In genomic region chr14:57526050-57526623, GRCm38 (mm10) we compare ENCODE assay signal across 8 mouse cellular contexts. TPM values are rescaled to one million over a fixed set of nuclear protein-coding genes. Genes with fewer than 3 reads are reported as not detected.
DNase-seq lines count a peak whose midpoint lies in the region; ATAC-seq and TF ChIP-seq lines count a peak whose summit lies in the region.

No protein-coding gene starts in this region.

- no peak for DNase-seq in cerebellum, postnatal 36 days
- no peak for DNase-seq in CH12.LX (ENCODE audit: extremely low read depth)
- DNase-seq in forebrain, embryonic 14.5 days (ENCODE audit: low spot score) = no peak
- no peak for DNase-seq in liver, embryonic 14.5 days (ENCODE audit: low read depth in 3 of 3, low spot score in 3 of 3)
- no peak for DNase-seq in spleen, postnatal 4 days (ENCODE audit: low spot score in 2 of 2)
- DNase-seq in spleen, postnatal 10 days (ENCODE audit: low spot score in 2 of 2) = no peak
- DNase-seq in Muller cell, postnatal 12 days (ENCODE audit: inconsistent ontology term) = no peak

- TF ChIP-seq CTCF in CH12.LX (conservative IDR thresholded peaks at IDR 0.05 in 1 of 2, IDR thresholded peaks at IDR 0.05 in 1 of 2; ENCODE audit: low read depth in 2 of 2, low read length in 2 of 2) = no peak
- TF ChIP-seq CTCF in liver, embryonic 14.5 days (IDR thresholded peaks at IDR 0.05; ENCODE audit: low read depth) = no peak

- dilution Hi-C loops in CH12.LX (cut with MboI; ENCODE audit: extremely low pct_ligation_motif_present, extremely low pct_unique_long_range_greater_than_20kb, low sequenced_read_pairs) = no loop called here

- 50% methylated on average over 10 of the region's 10 CpGs for WGBS in forebrain, embryonic 14.5 days
- WGBS in liver, embryonic 14.5 days (ENCODE audit: insufficient replicate concordance) = 31% methylated on average over 10 of the region's 10 CpGs

- peaks cover 31% of the 10 kb centered on the region for H3K27me3 ChIP-seq in CH12.LX (replicated peaks)
- peaks cover 2% of the 10 kb centered on the region; the same call in 1 of the 2 replicates for H3K27me3 ChIP-seq in forebrain, embryonic 14.5 days (replicated peaks; ENCODE audit: control insufficient read depth, insufficient read depth, low read length)
- peaks cover 41% of the 10 kb centered on the region for H3K27me3 ChIP-seq in liver, embryonic 14.5 days (ENCODE audit: control insufficient read depth, insufficient read depth, low read length)

- H3K79me2 ChIP-seq in CH12.LX (replicated peaks; ENCODE audit: control insufficient read depth, extremely low read depth, insufficient read depth, poor library complexity, severe bottlenecking) = no peaks in the 10 kb centered on the region

- H3K4me2 ChIP-seq in CH12.LX (ENCODE audit: insufficient read depth, low read depth, poor library complexity, severe bottlenecking) = peak overlapping the region; percentile 80
- peak overlapping the region; percentile 84 for H3K4me2 ChIP-seq in forebrain, embryonic 14.5 days (ENCODE audit: low read length)
- H3K4me2 ChIP-seq in liver, embryonic 14.5 days (ENCODE audit: low read depth) = peak overlapping the region; percentile 68

- H3K36me3 ChIP-seq in CH12.LX (replicated peaks in 1 of 2; ENCODE audit: control insufficient read depth in 1 of 2, insufficient read depth in 1 of 2, low read length in 1 of 2) = no peaks in the 10 kb centered on the region
- no peaks in the 10 kb centered on the region for H3K36me3 ChIP-seq in forebrain, embryonic 14.5 days (ENCODE audit: control insufficient read depth, insufficient read depth, low read length)
- no peaks in the 10 kb centered on the region for H3K36me3 ChIP-seq in liver, embryonic 14.5 days (replicated peaks; ENCODE audit: control insufficient read depth, insufficient read depth, low read depth)

- no peak for TF ChIP-seq EP300 in CH12.LX (IDR thresholded peaks at IDR 0.05; ENCODE audit: low read length)
- no peak for TF ChIP-seq EP300 in liver, embryonic 14.5 days (IDR thresholded peaks at IDR 0.05; ENCODE audit: low read depth)

- in situ Hi-C loops in CH12.LX (cut with MboI; ENCODE audit: low pct_ligation_motif_present, low pct_unique_long_range_greater_than_20kb, low sequenced_read_pairs) = no loop called here

- H3K4me1 ChIP-seq in CH12.LX (ENCODE audit: control insufficient read depth in 1 of 2, insufficient read depth in 2 of 2) = peaks cover 11 to 29% of the 10 kb centered on the region in 2 experiments
- peaks cover 5% of the 10 kb centered on the region for H3K4me1 ChIP-seq in forebrain, embryonic 14.5 days (ENCODE audit: control insufficient read depth, insufficient read depth, low read length)
- H3K4me1 ChIP-seq in liver, embryonic 14.5 days (replicated peaks; ENCODE audit: control insufficient read depth in 2 of 2, insufficient read depth in 2 of 2, low read length in 1 of 2) = peaks cover 0 to 10% of the 10 kb centered on the region in 2 experiments; a peak in 3 of 4 replicates

- TF ChIP-seq RAD21 in CH12.LX (IDR thresholded peaks at IDR 0.05; ENCODE audit: low read depth, low read length) = no peak

- peak overlapping the region in 2 of 3 experiments; percentile 62 to 90 for H3K4me3 ChIP-seq in CH12.LX (replicated peaks in 1 of 3; ENCODE audit: low read depth in 2 of 3, low read length in 2 of 3, poor library complexity in 1 of 3)
- peak overlapping the region; percentile 75 for H3K4me3 ChIP-seq in forebrain, embryonic 14.5 days (ENCODE audit: low read depth, low read length)
- no peak overlapping the region for H3K4me3 ChIP-seq in liver, embryonic 14.5 days (ENCODE audit: insufficient read depth in 1 of 2, low read depth in 2 of 2, low read length in 2 of 2)

- H3K9me3 ChIP-seq in CH12.LX (replicated peaks; ENCODE audit: low read length) = peaks cover 2% of the 10 kb centered on the region
- no peaks in the 10 kb centered on the region for H3K9me3 ChIP-seq in forebrain, embryonic 14.5 days (replicated peaks; ENCODE audit: control insufficient read depth, low read length)
- no peaks in the 10 kb centered on the region for H3K9me3 ChIP-seq in liver, embryonic 14.5 days (ENCODE audit: control insufficient read depth, low read length)

- H3K9ac ChIP-seq in CH12.LX (ENCODE audit: insufficient read depth, low read depth) = no peak overlapping the region
- H3K9ac ChIP-seq in forebrain, embryonic 14.5 days (ENCODE audit: low read length) = no peak overlapping the region
- no peak overlapping the region for H3K9ac ChIP-seq in liver, embryonic 14.5 days (replicated peaks)

- no peak for TF ChIP-seq POLR2A in CH12.LX (IDR thresholded peaks at IDR 0.05; ENCODE audit: low read depth, low read length)

- no peak overlapping the region for H3K27ac ChIP-seq in CH12.LX (ENCODE audit: insufficient read depth, low read depth)
- H3K27ac ChIP-seq in forebrain, embryonic 14.5 days (ENCODE audit: low read depth, low read length) = no peak overlapping the region
- no peak overlapping the region for H3K27ac ChIP-seq in liver, embryonic 14.5 days

- peak; percentile 12; the same call in 1 of the 2 replicates for ATAC-seq in cerebellum, adult (ENCODE audit: insufficient number of reproducible peaks, low FRiP score, low TSS enrichment)
- peak; percentile 14; the same call in 1 of the 2 replicates for ATAC-seq in forebrain, embryonic 14.5 days
- no peak; the same call in 1 of the 2 replicates for ATAC-seq in liver, embryonic 14.5 days (ENCODE audit: insufficient read depth)

TF ChIP-seq in CH12.LX, 34 proteins besides CTCF, POLR2A, EP300 and RAD21:
- no peak for TF ChIP-seq ZNF384 (IDR thresholded peaks at IDR 0.05; ENCODE audit: low read depth, low read length)
- TF ChIP-seq PAX5 (IDR thresholded peaks at IDR 0.05; ENCODE audit: low read length) = no peak
- TF ChIP-seq IRF4 (IDR thresholded peaks at IDR 0.05; ENCODE audit: low read depth, low read length) = no peak
- no peak for TF ChIP-seq USF1 (IDR thresholded peaks at IDR 0.05; ENCODE audit: low read depth, low read length)
- TF ChIP-seq POLR2AphosphoS2 (IDR thresholded peaks at IDR 0.05; ENCODE audit: low read depth, low read length) = no peak
- TF ChIP-seq ZMIZ1 (IDR thresholded peaks at IDR 0.05; ENCODE audit: low read depth, low read length) = no peak
- TF ChIP-seq ELF1 (IDR thresholded peaks at IDR 0.05; ENCODE audit: low read depth, low read length) = no peak
- TF ChIP-seq RCOR1 (conservative IDR thresholded peaks at IDR 0.05; ENCODE audit: low read depth, low read length) = no peak
- no peak for TF ChIP-seq KAT2A (IDR thresholded peaks at IDR 0.05; ENCODE audit: insufficient replicate concordance, low read length)
- TF ChIP-seq SMC3 (IDR thresholded peaks at IDR 0.05; ENCODE audit: low read depth, low read length) = no peak
- TF ChIP-seq E2F4 (IDR thresholded peaks at IDR 0.05; ENCODE audit: insufficient replicate concordance, low read depth, low read length) = no peak
- TF ChIP-seq NRF1 (IDR thresholded peaks at IDR 0.05; ENCODE audit: low read depth, low read length) = no peak
- no peak for TF ChIP-seq CHD1 (IDR thresholded peaks at IDR 0.05; ENCODE audit: low read depth, low read length)
- TF ChIP-seq MAFK (IDR thresholded peaks at IDR 0.05; ENCODE audit: insufficient replicate concordance, low read length) = no peak
- no peak for TF ChIP-seq BHLHE40 (IDR thresholded peaks at IDR 0.05; ENCODE audit: low read depth, low read length)
- TF ChIP-seq JUN (IDR thresholded peaks at IDR 0.05; ENCODE audit: insufficient read depth, low read depth, low read length) = no peak
- TF ChIP-seq NELFE (IDR thresholded peaks at IDR 0.05; ENCODE audit: low read depth, low read length) = no peak
- TF ChIP-seq SIN3A (IDR thresholded peaks at IDR 0.05; ENCODE audit: low read length) = no peak
- TF ChIP-seq TCF12 (IDR thresholded peaks at IDR 0.05; ENCODE audit: low read depth, low read length) = no peak
TF ChIP-seq in CH12.LX: peak in this region for 0.

RNA-seq across cellular contexts. Expression of gene Il17d, which starts 1.6 kb away (rescaled TPM):
- 0.08 and 0.21 TPM in 2 replicates for total RNA-seq in CH12.LX (2012; rRNA removed)
- not detected in 2 replicates for total RNA-seq in CH12.LX (2014; rRNA removed)
- not detected in 2 replicates for polyA plus RNA-seq in CH12.LX (2012; ENCODE audit: insufficient read length, low read depth)
- 1.9 and 2.4 TPM in 2 replicates for polyA plus RNA-seq in forebrain, embryonic 14.5 days (2014; fragmentation: Nextera tagmentation; extraction: Ambion mirVana)
- 0.50 and 0.62 TPM in 2 replicates for polyA plus RNA-seq in liver, embryonic 14.5 days (2012; rRNA removed)
- 0.08 TPM in 1 of 2 replicates, not detected in the other for polyA plus RNA-seq in liver, embryonic 14.5 days (2014; fragmentation: Nextera tagmentation; extraction: Ambion mirVana)

RNA-seq across cellular contexts. Expression of gene Eef1akmt1, which starts 45.3 kb away (rescaled TPM):
- total RNA-seq in CH12.LX (2012; rRNA removed) = 52.2 and 69.5 TPM in 2 replicates
- 105 and 110 TPM in 2 replicates for total RNA-seq in CH12.LX (2014; rRNA removed)
- 74.5 and 81.2 TPM in 2 replicates for polyA plus RNA-seq in CH12.LX (2012; ENCODE audit: insufficient read length, low read depth)
- polyA plus RNA-seq in forebrain, embryonic 14.5 days (2014; fragmentation: Nextera tagmentation; extraction: Ambion mirVana) = 116 and 132 TPM in 2 replicates
- 11.4 and 14.0 TPM in 2 replicates for polyA plus RNA-seq in liver, embryonic 14.5 days (2012; rRNA removed)
- 41.8 and 43.5 TPM in 2 replicates for polyA plus RNA-seq in liver, embryonic 14.5 days (2014; fragmentation: Nextera tagmentation; extraction: Ambion mirVana)

Comparison
In these comparisons a context has a peak if more than half of its experiments do, and no peak if none do; other contexts are left out.
1. H3K4me3 ChIP-seq: peak in CH12.LX (2 of 3) and forebrain, embryonic 14.5 days (single experiment); none in liver, embryonic 14.5 days (0 of 2).
2. Peak in every context shown above with its lines, with median percentiles within 50 percentile points of each other: H3K4me2 ChIP-seq.